Mouse (Mus musculus) erythroblast, embryonic 14.5 days (primary cell): ENCODE results near the gene Pdzd11.

ENCODE experiments used
- GATA1 ChIP-seq: IDR thresholded peaks from 2 replicates; pipeline ENCODE4 v1.6.1; 2012; ENCODE audit warnings: low read length, inconsistent platforms, mixed read lengths
- TAL1 ChIP-seq: IDR thresholded peaks from 3 replicates; pipeline ENCODE4 v1.6.1; 2012; ENCODE audit warnings: low read length, inconsistent platforms, mixed read lengths

- no peak for TF ChIP-seq TAL1
- TF ChIP-seq GATA1 = no peak
Observed at GRCm38 (mm10) chrX:100625146-100625545, 1.2 kb downstream of the Pdzd11 start.
